Mouse (Mus musculus) hindbrain, embryonic 11.5 days (tissue): ENCODE data around the gene Arfip2. TPM values are rescaled to one million over a fixed set of nuclear protein-coding genes. Genes with fewer than 3 reads are reported as not detected.
A peak's percentile ranks its signal among the peaks of the same experiment; 100 is the strongest.

Experiments used
- ATAC-seq: fragments of 200-750 bp; cut with Nextera tagmentation; 2 replicates; pipeline ENCODE4 v1.8.0; 2017; ENCODE audit warnings: mild to moderate bottlenecking, moderate TSS enrichment, moderate library complexity; ENCODE audit not compliant: low FRiP score
- DNase-seq: peaks from one replicate; pipeline ENCODE4 v3.0.0-alpha.2; 2015; ENCODE audit warnings: low spot score
- H3K27ac ChIP-seq: fragments of 300-500 bp; sonication (generic); 2 replicates; pipeline ENCODE4 v1.5.1; 2014; ENCODE audit warnings: mild to moderate bottlenecking, low read depth, low read length
- H3K27me3 ChIP-seq: fragments of 300-500 bp; sonication (generic); 2 replicates; pipeline ENCODE4 v1.6.1; 2014; ENCODE audit warnings: mild to moderate bottlenecking, low read length, moderate library complexity, mixed read lengths; ENCODE audit not compliant: control insufficient read depth, insufficient read depth
- H3K36me3 ChIP-seq: fragments of 300-500 bp; sonication (generic); 2 replicates; pipeline ENCODE4 v1.6.1; 2014; ENCODE audit warnings: mild to moderate bottlenecking, low read length, moderate library complexity, mixed read lengths; ENCODE audit not compliant: control insufficient read depth, insufficient read depth
- H3K4me1 ChIP-seq: fragments of 300-500 bp; sonication (generic); replicated peaks from 2 replicates; pipeline ENCODE4 v1.6.1; 2014; ENCODE audit warnings: low read length, mixed read lengths; ENCODE audit not compliant: control insufficient read depth, insufficient read depth
- H3K4me2 ChIP-seq: fragments of 300-500 bp; sonication (generic); replicated peaks from 2 replicates; pipeline ENCODE4 v1.6.1; 2014; ENCODE audit warnings: mild to moderate bottlenecking, low read depth, low read length
- H3K4me3 ChIP-seq: fragments of 300-500 bp; sonication (generic); 2 replicates; pipeline ENCODE4 v1.5.1; 2014; ENCODE audit warnings: low read depth, low read length
- H3K9ac ChIP-seq: fragments of 300-500 bp; sonication (generic); 2 replicates; pipeline ENCODE4 v1.6.1; 2014; ENCODE audit warnings: low read depth, low read length
- H3K9me3 ChIP-seq: fragments of 300-500 bp; sonication (generic); 2 replicates; pipeline ENCODE4 v1.6.1; 2016; ENCODE audit warnings: low read length; ENCODE audit not compliant: control insufficient read depth
- WGBS: fragments of 180-500 bp; shearing (Covaris S2); extraction: QIAGEN DNeasy Blood & Tissue Kit; methylation state at CpG from one replicate; pipeline ENCODE4 v1.1.7; 2014; 5-methylcytosine and 5-hydroxymethylcytosine counted together
- polyA plus RNA-seq: library from polyadenylated mRNA; unstranded; fragments of >200 nt; fragmentation: Nextera tagmentation; extraction: Ambion mirVana; gene quantifications from 2 replicates; pipeline ENCODE4 v1.2.1, GENCODE M21; 2014

Arfip2 gene
- polyA plus RNA-seq, result 69.7 and 73.2 TPM in 2 replicates

GRCm38 (mm10) chr7:105640233-105640893 is at the start of gene Arfip2, which contains the start of gene Gm45799:
Arfip2 (minus strand) TSS chr7:105640416.
Gm45799 (plus strand) TSS chr7:105640552.
- WGBS, result under 1% methylated on average over 44 of the region's 45 CpGs
- peak within 1 kb of the TSS; percentile 95 for H3K4me2 ChIP-seq
- no peaks in the 10 kb centered on the region for H3K36me3 ChIP-seq
- H3K4me3 ChIP-seq, result peak within 1 kb of the TSS; percentile 76
- DNase-seq, result peak; percentile 98
- H3K27ac ChIP-seq, result peak within 1 kb of the TSS; percentile 76
- H3K4me1 ChIP-seq, result 0 out of 2 replicates have a peak, but pooled peaks cover 5% of the 10 kb centered on the region
- peak; percentile 97 for ATAC-seq
- H3K27me3 ChIP-seq, result no peaks in the 10 kb centered on the region
- peak within 1 kb of the TSS; percentile 82 for H3K9ac ChIP-seq
- no peaks in the 10 kb centered on the region for H3K9me3 ChIP-seq

- H3K36me3 ChIP-seq, result no peaks in the 10 kb centered on the region
- H3K4me2 ChIP-seq, result peak overlapping the region; percentile 7; the same call in 1 of the 2 replicates
- no peaks in the 10 kb centered on the region for H3K27me3 ChIP-seq
- no peak overlapping the region for H3K27ac ChIP-seq
- DNase-seq (peak; percentile 11), ATAC-seq (peak; percentile 47; the same call in 1 of the 2 replicates)
- no peak overlapping the region for H3K4me3 ChIP-seq
- WGBS, result 14% methylated on average over 13 of the region's 13 CpGs
- H3K4me1 ChIP-seq, result no peaks in the 10 kb centered on the region
- H3K9me3 ChIP-seq, result no peaks in the 10 kb centered on the region
- H3K9ac ChIP-seq, result no peak overlapping the region
Observed at GRCm38 (mm10) chr7:105685541-105686197, 45.5 kb upstream of the Arfip2 start.

GRCm38 (mm10) chr7:105650639-105651435 is 10.6 kb upstream of the Arfip2 start, which contains the start of gene Dnhd1:
Dnhd1 (plus strand) TSS chr7:105650827.
- H3K4me3 ChIP-seq, result peak within 1 kb of the TSS; percentile 26
- H3K9ac ChIP-seq, result peak within 1 kb of the TSS; percentile 21
- no peaks in the 10 kb centered on the region for H3K27me3 ChIP-seq
- 4% methylated on average over 17 of the region's 17 CpGs for WGBS
- H3K4me2 ChIP-seq, result peak within 1 kb of the TSS; percentile 48
- no peaks in the 10 kb centered on the region for H3K4me1 ChIP-seq
- no peaks in the 10 kb centered on the region for H3K36me3 ChIP-seq
- ATAC-seq (peak; percentile 96), DNase-seq (peak; percentile 80)
- no peaks in the 10 kb centered on the region for H3K9me3 ChIP-seq
- no peak within 1 kb of the TSS for H3K27ac ChIP-seq

- Histone ChIP-seq H3K9me3 (no peaks in the 10 kb centered on the region), H3K4me2 (no peak overlapping the region), H3K9ac (no peak overlapping the region), H3K4me1 (0 out of 2 replicates have a peak, but pooled peaks cover 5% of the 10 kb centered on the region), H3K27me3 (no peaks in the 10 kb centered on the region), H3K36me3 (no peaks in the 10 kb centered on the region), H3K27ac (no peak overlapping the region), H3K4me3 (no peak overlapping the region)
- ATAC-seq (no peak), DNase-seq (no peak)
- 82% methylated on average over 3 of the region's 3 CpGs for WGBS
Observed at GRCm38 (mm10) chr7:105641936-105642335, 1.7 kb upstream of the Arfip2 start.

- H3K36me3 ChIP-seq, result no peaks in the 10 kb centered on the region
- peak overlapping the region; percentile 82 for H3K9ac ChIP-seq
- H3K27ac ChIP-seq, result peak overlapping the region; percentile 76
- peak overlapping the region; percentile 76 for H3K4me3 ChIP-seq
- DNase-seq (no peak), ATAC-seq (no peak)
- peak overlapping the region; percentile 95 for H3K4me2 ChIP-seq
- no peaks in the 10 kb centered on the region for H3K27me3 ChIP-seq
- 0% methylated on average over 18 of the region's 18 CpGs for WGBS
- no peaks in the 10 kb centered on the region for H3K9me3 ChIP-seq
- H3K4me1 ChIP-seq, result 0 out of 2 replicates have a peak, but pooled peaks cover 5% of the 10 kb centered on the region
Observed at GRCm38 (mm10) chr7:105640894-105641255, 659 bp upstream of the Arfip2 start.

DNA sequence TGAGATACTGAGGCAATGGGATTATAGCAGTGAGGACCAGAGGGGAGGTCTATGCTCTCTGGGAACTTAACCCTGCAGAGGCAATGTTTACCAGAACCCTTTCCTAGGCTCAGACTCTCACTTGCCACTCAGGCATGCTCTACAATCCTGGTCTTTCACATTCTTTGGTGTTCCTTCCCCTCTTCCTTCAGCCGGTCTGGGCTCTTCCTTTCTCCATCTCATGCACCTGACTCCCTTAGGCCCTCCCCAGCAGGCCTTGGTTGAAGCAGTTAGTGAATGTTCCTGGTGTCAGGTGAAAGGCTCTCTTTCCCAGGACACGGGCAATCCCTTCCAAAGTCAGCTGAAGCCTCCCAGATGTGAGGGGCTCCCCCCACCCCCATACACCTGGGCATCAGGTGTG is 460 bp downstream of the Arfip2 start, which contains the start of gene Timm10b:
Gene Timm10b (plus strand): TSS at position 301 of the 400 bp plus-strand sequence.
- Histone ChIP-seq H3K9me3 (no peaks in the 10 kb centered on the region), H3K4me3 (peak within 1 kb of the TSS; percentile 76), H3K27ac (peak within 1 kb of the TSS; percentile 76), H3K36me3 (no peaks in the 10 kb centered on the region), H3K9ac (peak within 1 kb of the TSS; percentile 82), H3K27me3 (no peaks in the 10 kb centered on the region), H3K4me2 (peak within 1 kb of the TSS; percentile 95), H3K4me1 (0 out of 2 replicates have a peak, but pooled peaks cover 5% of the 10 kb centered on the region)
- ATAC-seq (no peak), DNase-seq (no peak)
- WGBS, result 2% methylated on average over 2 of the region's 2 CpGs

DNA sequence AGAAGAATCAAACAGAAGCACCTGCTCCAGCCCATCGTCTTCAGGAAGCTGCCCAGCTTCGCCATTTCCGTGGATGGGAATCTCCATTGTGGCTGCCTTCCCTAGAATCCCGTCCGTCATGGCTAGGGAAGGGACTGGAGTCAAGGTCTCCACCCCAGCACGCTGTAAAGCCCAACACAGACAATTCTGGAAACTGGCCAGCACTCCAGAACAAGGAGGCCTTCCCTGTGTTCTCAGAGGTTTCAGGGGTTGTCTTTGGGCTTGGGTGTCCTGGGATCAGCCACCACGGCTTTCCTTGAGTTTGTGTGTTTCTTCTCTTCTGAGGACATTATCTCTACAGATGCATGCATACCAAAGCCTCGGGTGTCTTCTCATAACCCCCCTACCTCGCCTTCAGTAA is 912 bp downstream of the Arfip2 start:
- no peak overlapping the region for H3K27ac ChIP-seq
- 80% methylated on average over 9 of the region's 9 CpGs for WGBS
- H3K36me3 ChIP-seq, result no peaks in the 10 kb centered on the region
- 0 out of 2 replicates have a peak, but pooled peaks cover 5% of the 10 kb centered on the region for H3K4me1 ChIP-seq
- no peak for DNase-seq
- no peak overlapping the region for H3K9ac ChIP-seq
- H3K4me3 ChIP-seq, result 0 out of 2 replicates have a peak overlapping the region, but pooled peaks have one; percentile 76
- no peak for ATAC-seq
- no peaks in the 10 kb centered on the region for H3K27me3 ChIP-seq
- H3K4me2 ChIP-seq, result peak overlapping the region; percentile 82
- H3K9me3 ChIP-seq, result no peaks in the 10 kb centered on the region

- 96% methylated on average over 6 of the region's 6 CpGs for WGBS
- Histone ChIP-seq H3K27me3 (no peaks in the 10 kb centered on the region), H3K9ac (no peak overlapping the region), H3K36me3 (no peaks in the 10 kb centered on the region), H3K9me3 (no peaks in the 10 kb centered on the region), H3K4me3 (no peak overlapping the region), H3K4me1 (peaks cover 5% of the 10 kb centered on the region; the same call in 1 of the 2 replicates), H3K4me2 (no peak overlapping the region), H3K27ac (no peak overlapping the region)
- no peak for ATAC-seq
- no peak for DNase-seq
Observed at GRCm38 (mm10) chr7:105638776-105639175, 1.4 kb downstream of the Arfip2 start.
